In the genomic region with DNA sequence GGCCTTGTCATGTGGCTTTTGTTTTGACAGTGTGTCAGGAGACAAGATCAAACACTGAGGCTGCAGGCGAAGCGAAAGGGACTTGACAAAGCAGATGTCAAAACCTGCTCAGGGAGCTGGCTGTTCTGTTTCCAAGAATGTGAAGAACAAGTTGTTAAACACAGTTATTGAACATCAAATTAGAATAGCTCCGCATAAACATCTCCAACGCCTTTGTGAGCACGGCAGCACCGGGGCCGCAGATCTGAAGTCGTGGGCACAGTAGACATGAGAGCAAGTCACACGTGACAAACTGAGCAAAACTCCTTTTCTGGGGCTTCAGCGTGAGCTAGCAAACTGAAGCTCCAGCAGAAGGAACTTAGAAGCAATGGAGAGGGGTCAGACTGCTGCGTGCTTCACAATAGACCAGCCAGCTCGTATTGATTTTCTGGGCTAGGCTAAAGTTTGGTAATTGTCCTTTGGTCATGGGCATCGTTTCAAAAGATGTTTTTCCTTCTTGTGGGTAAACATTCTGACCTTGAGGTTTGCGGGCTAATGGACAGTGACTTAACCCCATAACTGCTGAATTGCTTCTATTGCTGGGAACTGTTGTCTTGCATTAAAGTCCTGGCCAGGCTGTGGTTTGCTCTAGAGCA, we compare ENCODE assay signal across 20 mouse cellular contexts. TPM values are rescaled to one million over a fixed set of nuclear protein-coding genes. Genes with fewer than 3 reads are reported as not detected.
DNase-seq lines count a peak whose midpoint lies in the region; ATAC-seq and TF ChIP-seq lines count a peak whose summit lies in the region.
"Had no signal": no experiment of that assay in that cellular context is flagged by ENCODE, and none has a peak within 500 bp of the region (broad histone marks: within the 10 kb centered on the region; RNA-seq: fewer than 3 reads in every experiment).

No protein-coding gene starts in this region.

- no peaks in the 10 kb centered on the region for H3K9me3 ChIP-seq in kidney, postnatal 0 days (replicated peaks; ENCODE audit: low read length)
- H3K9me3 ChIP-seq: embryonic facial prominence, embryonic 15.5 days; intestine, embryonic 15.5 days had no signal

- H3K9ac ChIP-seq in kidney, postnatal 0 days (ENCODE audit: low read depth, low read length): no peak overlapping the region
- H3K9ac ChIP-seq: embryonic facial prominence, embryonic 15.5 days; intestine, embryonic 15.5 days; limb, embryonic 13.5 days had no signal

- no peak overlapping the region for H3K4me2 ChIP-seq in kidney, postnatal 0 days (ENCODE audit: low read length)
- H3K4me2 ChIP-seq: embryonic facial prominence, embryonic 15.5 days; intestine, embryonic 15.5 days; limb, embryonic 13.5 days had no signal

- intact Hi-C loops in heart, postnatal 25 days (cut with DNase I): no loop called here

- DNase-seq in kidney, postnatal 0 days (ENCODE audit: low spot score): peak; percentile 8
- no peak for DNase-seq in kidney, postnatal 4 days
- DNase-seq in ovary, adult 18-20 months (ENCODE audit: low spot score): peak; percentile 7
- DNase-seq in ovary, postnatal 10 days (ENCODE audit: low spot score): no peak
- peak; percentile 44 for DNase-seq in layer of hippocampus, adult 9-11 months
- DNase-seq in lung, postnatal 25 days (ENCODE audit: low spot score): no peak
- no peak for DNase-seq in embryo, embryonic 10.5 days (ENCODE audit: low spot score)
- no peak for DNase-seq in heart, postnatal 25 days (ENCODE audit: low spot score)
- DNase-seq: cerebellum, postnatal 10 days; heart, adult 2 months; heart, postnatal 14 days; kidney, postnatal 36 days; thymus, postnatal 25 days had no signal

- WGBS in kidney, postnatal 0 days: 49% methylated on average over 14 of the region's 14 CpGs

- TF ChIP-seq CTCF in kidney, postnatal 0 days (IDR thresholded peaks at IDR 0.05; ENCODE audit: low read depth): no peak

- H3K27me3 ChIP-seq in kidney, postnatal 0 days (ENCODE audit: insufficient read depth, low read length): no peaks in the 10 kb centered on the region
- H3K27me3 ChIP-seq: embryonic facial prominence, embryonic 15.5 days; intestine, embryonic 15.5 days; limb, embryonic 13.5 days had no signal

- H3K27ac ChIP-seq in kidney, postnatal 0 days: no peak overlapping the region
- H3K27ac ChIP-seq: embryonic facial prominence, embryonic 15.5 days; heart, adult 2 months; intestine, embryonic 15.5 days; limb, embryonic 13.5 days had no signal

- ATAC-seq in kidney, postnatal 0 days (replicated peaks; ENCODE audit: low FRiP score, low read depth): no peak
- ATAC-seq: activated CD4-positive, CD25-positive, alpha-beta regulatory T cell, adult 4 months; intestine, embryonic 15.5 days; lung, postnatal 0 days had no signal

- no peaks in the 10 kb centered on the region for H3K36me3 ChIP-seq in kidney, postnatal 0 days (ENCODE audit: insufficient read depth, low read length)
- H3K36me3 ChIP-seq: embryonic facial prominence, embryonic 15.5 days; intestine, embryonic 15.5 days; limb, embryonic 13.5 days had no signal

- H3K4me3 ChIP-seq in kidney, postnatal 0 days (replicated peaks; ENCODE audit: low read depth, low read length): no peak overlapping the region
- H3K4me3 ChIP-seq: embryonic facial prominence, embryonic 15.5 days; heart, adult 2 months; intestine, embryonic 15.5 days; limb, embryonic 13.5 days had no signal

- H3K4me1 ChIP-seq in kidney, postnatal 0 days (replicated peaks; ENCODE audit: insufficient read depth, low read length): no peaks in the 10 kb centered on the region
- H3K4me1 ChIP-seq: intestine, embryonic 15.5 days; limb, embryonic 13.5 days had no signal

RNA-seq across cellular contexts. Expression of a gene that starts 39.6 kb away (rescaled TPM):
- not detected in 2 replicates for polyA plus RNA-seq in kidney, postnatal 0 days (2015; fragmentation: Nextera tagmentation; extraction: Ambion mirVana)
- total RNA-seq in heart, postnatal 25 days (2021): under 1 TPM in 1 of 2 experiments, not detected in 1; 0.31 TPM
- total RNA-seq: MEL had no signal
- polyA plus RNA-seq: activated CD4-positive, CD25-positive, alpha-beta regulatory T cell, adult 4 months; embryonic facial prominence, embryonic 15.5 days; intestine, embryonic 15.5 days; limb, embryonic 13.5 days; lung, postnatal 0 days; neural tube, embryonic 11.5 days had no signal

Comparison
In these comparisons a context has a peak if more than half of its experiments do, and no peak if none do; other contexts are left out.
1. DNase-seq: peak in kidney, postnatal 0 days (single experiment), ovary, adult 18-20 months (single experiment) and layer of hippocampus, adult 9-11 months (single experiment); none in kidney, postnatal 4 days (0 of 2), ovary, postnatal 10 days (single experiment), lung, postnatal 25 days (single experiment), embryo, embryonic 10.5 days (single experiment) and heart, postnatal 25 days (single experiment).